Mouse (Mus musculus) MEL (cell line): Measurements from ENCODE around the gene Mpp5. TPM values are rescaled to one million over a fixed set of nuclear protein-coding genes. Genes with fewer than 3 reads are reported as not detected.

Experiments
- DNase-seq: peaks from one replicate; pipeline ENCODE4 v3.0.0; 2011; ENCODE audit warnings: low read depth, low spot score
- H3K27ac ChIP-seq: 2 replicates; pipeline ENCODE4 v1.5.1; 2012; ENCODE audit warnings: low read depth, mild to moderate bottlenecking, control low read depth, low read length, moderate library complexity; ENCODE audit not compliant: control insufficient read depth
- H3K27me3 ChIP-seq, 2 experiments: fragments of 150-350 bp in 1 of 2; sonication (generic) in 1 of 2; 2 replicates each; pipeline ENCODE4 v1.6.1; 2012; ENCODE audit warnings: low read length in 2 of 2, mild to moderate bottlenecking in 2 of 2, improper control_type of control experiment in 1 of 2, moderate library complexity in 1 of 2; ENCODE audit not compliant: insufficient read depth in 2 of 2, control insufficient read depth in 1 of 2
- H3K36me3 ChIP-seq, 2 experiments: 2 replicates each; pipeline ENCODE4 v1.6.1; 2012 to 2014; ENCODE audit warnings: low read length in 2 of 2, improper control_type of control experiment in 1 of 2, inconsistent platforms in 1 of 2, mild to moderate bottlenecking in 1 of 2; ENCODE audit not compliant: insufficient read depth in 2 of 2, control insufficient read depth in 1 of 2
- H3K4me1 ChIP-seq, 2 experiments: fragments of 150-350 bp in 1 of 2; sonication (generic) in 1 of 2; 2 replicates each; pipeline ENCODE4 v1.6.1; 2012; ENCODE audit warnings: low read length in 2 of 2, improper control_type of control experiment in 1 of 2, mild to moderate bottlenecking in 1 of 2; ENCODE audit not compliant: insufficient read depth in 2 of 2, control insufficient read depth in 1 of 2
- H3K4me3 ChIP-seq, 2 experiments: fragments of 150-350 bp in 1 of 2; sonication (generic) in 1 of 2; 2 replicates each; pipeline ENCODE4 v1.5.1; 2012; ENCODE audit warnings: low read depth in 2 of 2, low read length in 2 of 2, mild to moderate bottlenecking in 2 of 2, moderate library complexity in 2 of 2, control low read depth in 1 of 2, improper control_type of control experiment in 1 of 2; ENCODE audit not compliant: control insufficient read depth in 1 of 2, insufficient read depth in 1 of 2
- H3K79me2 ChIP-seq: 2 replicates; pipeline ENCODE4 v1.6.1; 2012; ENCODE audit warnings: mild to moderate bottlenecking, low read length, moderate library complexity; ENCODE audit not compliant: control insufficient read depth, poor library complexity, insufficient read depth
- H3K9ac ChIP-seq: 2 replicates; pipeline ENCODE4 v1.6.1; 2012; ENCODE audit warnings: low read depth, mild to moderate bottlenecking, control low read depth, low read length, moderate library complexity; ENCODE audit not compliant: control insufficient read depth, poor library complexity, severe bottlenecking
- H3K9me3 ChIP-seq: fragments of 150-350 bp; sonication (generic); replicated peaks from 2 replicates; pipeline ENCODE4 v1.6.1; 2012; ENCODE audit warnings: mild to moderate bottlenecking, low read length, improper control_type of control experiment, moderate library complexity; ENCODE audit not compliant: insufficient read depth
- CHD2 ChIP-seq: IDR thresholded peaks from 2 replicates; pipeline ENCODE4 v1.6.1; 2011; ENCODE audit warnings: low read length, improper control_type of control experiment
- CTCF ChIP-seq, 3 experiments: IDR thresholded peaks in 2 of 3; conservative IDR thresholded peaks in 1 of 3; 2 replicates each; pipeline ENCODE4 v1.5.1; 2011 to 2012; ENCODE audit warnings: low read length in 3 of 3, low read depth in 2 of 3, mild to moderate bottlenecking in 2 of 3, improper control_type of control experiment in 1 of 3, inconsistent platforms in 1 of 3, mixed read lengths in 1 of 3, moderate library complexity in 1 of 3; ENCODE audit not compliant: control insufficient read depth in 1 of 3, insufficient read depth in 1 of 3, poor library complexity in 1 of 3, severe bottlenecking in 1 of 3
- ELF1 ChIP-seq: IDR thresholded peaks from 2 replicates; pipeline ENCODE4 v1.6.1; 2014; ENCODE audit warnings: low read depth, mild to moderate bottlenecking, inconsistent platforms, low read length, improper control_type of control experiment, moderate library complexity
- GABPA ChIP-seq: IDR thresholded peaks from 2 replicates; pipeline ENCODE4 v1.6.1; 2012; ENCODE audit warnings: low read depth, mild to moderate bottlenecking, inconsistent platforms, low read length, improper control_type of control experiment, moderate library complexity
- MAZ ChIP-seq: IDR thresholded peaks from 2 replicates; pipeline ENCODE4 v1.6.1; 2012; ENCODE audit warnings: low read depth, mild to moderate bottlenecking, inconsistent platforms, low read length, improper control_type of control experiment
- MYC ChIP-seq: IDR thresholded peaks from 2 replicates; pipeline ENCODE4 v1.6.1; 2011; ENCODE audit warnings: low read depth, mild to moderate bottlenecking, low read length, improper control_type of control experiment, moderate library complexity
- NELFE ChIP-seq: IDR thresholded peaks from 2 replicates; pipeline ENCODE4 v1.6.1; 2011; ENCODE audit warnings: low read depth, low read length, improper control_type of control experiment
- NRF1 ChIP-seq: IDR thresholded peaks from 2 replicates; pipeline ENCODE4 v1.6.1; 2014; ENCODE audit warnings: low read depth, mild to moderate bottlenecking, inconsistent platforms, low read length, improper control_type of control experiment, moderate library complexity; ENCODE audit not compliant: poor library complexity, insufficient read depth, severe bottlenecking
- POLR2AphosphoS2 ChIP-seq: IDR thresholded peaks from 2 replicates; pipeline ENCODE4 v1.6.1; 2011; ENCODE audit warnings: low read length, improper control_type of control experiment
- POLR2AphosphoS5 ChIP-seq: IDR thresholded peaks from 2 replicates; pipeline ENCODE4 v1.6.1; 2012; ENCODE audit warnings: low read depth, borderline replicate concordance, mild to moderate bottlenecking, inconsistent platforms, low read length, moderate library complexity, mixed read lengths
- RAD21 ChIP-seq: IDR thresholded peaks from 2 replicates; pipeline ENCODE4 v1.6.1; 2011; ENCODE audit warnings: mild to moderate bottlenecking, low read depth, low read length, improper control_type of control experiment
- RCOR1 ChIP-seq: IDR thresholded peaks from 2 replicates; pipeline ENCODE4 v1.6.1; 2012; ENCODE audit warnings: low read depth, mild to moderate bottlenecking, inconsistent platforms, low read length, improper control_type of control experiment
- SIN3A ChIP-seq: IDR thresholded peaks from 2 replicates; pipeline ENCODE4 v1.6.1; 2012; ENCODE audit warnings: low read length, improper control_type of control experiment, inconsistent platforms
- SMC3 ChIP-seq: IDR thresholded peaks from 2 replicates; pipeline ENCODE4 v1.6.1; 2011; ENCODE audit warnings: low read depth, low read length, improper control_type of control experiment
- TAL1 ChIP-seq: IDR thresholded peaks from 2 replicates; pipeline ENCODE4 v1.6.1; 2012; ENCODE audit warnings: mild to moderate bottlenecking, inconsistent platforms, low read length, moderate library complexity, mixed read lengths
- TBP ChIP-seq: IDR thresholded peaks from 2 replicates; pipeline ENCODE4 v1.8.0; 2011; ENCODE audit warnings: low read depth, low read length, improper control_type of control experiment
- USF2 ChIP-seq, 2 experiments: IDR thresholded peaks; 2 replicates each; pipeline ENCODE4 v1.6.1; 2011 to 2012; ENCODE audit warnings: improper control_type of control experiment in 2 of 2, low read length in 2 of 2, borderline replicate concordance in 1 of 2, inconsistent platforms in 1 of 2, low read depth in 1 of 2, mild to moderate bottlenecking in 1 of 2; ENCODE audit not compliant: insufficient read depth in 1 of 2
- ZC3H11A ChIP-seq: IDR thresholded peaks from 2 replicates; pipeline ENCODE4 v1.6.1; 2012; ENCODE audit warnings: low read depth, mild to moderate bottlenecking, inconsistent platforms, low read length, improper control_type of control experiment
- ZMIZ1 ChIP-seq: IDR thresholded peaks from 2 replicates; pipeline ENCODE4 v1.6.1; 2012; ENCODE audit warnings: low read depth, mild to moderate bottlenecking, inconsistent platforms, low read length, improper control_type of control experiment, moderate library complexity
- polyA plus RNA-seq, 2 experiments: library from polyadenylated mRNA; stranded (reverse) in 1 of 2; unstranded in 1 of 2; fragments of >175 nt in 1 of 2; fragments of >200 nt in 1 of 2; gene quantifications; 2 replicates each; pipeline versions ENCODE4 v1.2.1 to v1.2.4; 2012; ENCODE audit warnings: low replicate concordance in 2 of 2, low read depth in 1 of 2; ENCODE audit not compliant: insufficient read length in 2 of 2, insufficient read depth in 1 of 2, missing spikeins in 1 of 2
- total RNA-seq: library from RNA; depleted of rRNA; stranded (reverse); fragments of 300-350 nt; gene quantifications from 2 replicates; pipeline ENCODE4 v1.2.3, GENCODE M21; 2012

The Mpp5 gene
- total and polyA plus RNA-seq, 3 experiments, result 15.1 to 143 (median 15.2) TPM

DNA sequence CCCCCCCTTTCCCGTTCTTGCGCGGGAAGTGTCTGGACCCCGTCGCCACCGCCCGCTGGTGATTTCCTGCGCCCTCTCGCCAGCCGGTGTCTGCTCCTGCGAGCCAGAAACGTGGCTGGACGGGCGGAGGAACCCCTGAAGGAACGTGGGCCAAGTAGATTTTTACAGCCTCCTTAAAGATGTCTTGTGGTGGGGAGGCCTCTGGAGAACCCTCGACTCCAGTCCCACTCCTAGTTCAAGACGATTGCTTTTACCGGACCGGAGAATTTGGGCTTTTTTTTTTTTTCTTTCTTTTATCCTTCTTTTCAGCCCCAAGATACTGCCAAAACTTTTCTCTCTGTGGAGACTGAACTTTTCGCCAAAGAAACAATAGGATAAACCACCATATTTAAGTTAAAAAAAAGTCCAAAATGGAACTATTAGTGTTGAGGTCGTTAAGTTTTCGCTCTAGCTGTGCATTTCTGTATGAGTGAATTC lies 113.6 kb downstream of the Mpp5 start (continued):
- TF ChIP-seq CHD2 (no peak), RAD21 (no peak), USF2 (IDR thresholded peaks at IDR 0.05; ENCODE audit: borderline replicate concordance in 1 of 2, insufficient read depth in 1 of 2, low read depth in 1 of 2, low read length in 2 of 2) (no peak), MAZ (no peak), NRF1 (no peak), NELFE (peak; percentile 3; the same call in 1 of the 2 replicates), TAL1 (no peak), POLR2AphosphoS2 (no peak), SIN3A (peak; percentile 35; the same call in 1 of the 2 replicates), ELF1 (no peak), RCOR1 (no peak), TBP (no peak), ZC3H11A (no peak)

DNA sequence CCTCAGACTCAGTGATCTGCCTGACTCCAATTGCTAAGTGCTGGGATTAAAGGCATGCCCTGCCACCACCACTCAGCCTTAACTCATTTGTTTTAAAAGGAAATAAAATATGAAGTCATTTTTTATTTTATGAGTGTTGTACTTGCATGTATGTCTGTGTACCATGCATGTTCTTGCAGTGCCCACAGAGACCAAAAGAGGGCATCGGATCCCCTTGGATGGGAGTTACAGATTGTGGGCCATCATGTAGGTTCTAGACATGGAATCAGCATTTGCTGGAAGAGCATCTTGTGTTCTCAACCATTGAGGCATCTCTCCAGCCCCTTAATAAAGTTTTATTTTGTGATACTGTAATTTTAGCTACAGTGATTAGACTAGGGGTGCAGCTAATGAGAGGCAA lies 116.7 kb downstream of the Mpp5 start:
- Histone ChIP-seq H3K9ac (no peak overlapping the region), H3K79me2 (peaks cover 59% of the 10 kb centered on the region), H3K9me3 (no peaks in the 10 kb centered on the region), H3K4me1 (peaks cover 12 to 13% of the 10 kb centered on the region in 2 experiments), H3K27me3 (no peaks in the 10 kb centered on the region), H3K36me3 (peaks cover 34 to 48% of the 10 kb centered on the region in 2 experiments), H3K4me3 (no peak overlapping the region), H3K27ac (no peak overlapping the region)
- TF ChIP-seq CTCF (IDR thresholded peaks at IDR 0.05 in 2 of 3, conservative IDR thresholded peaks at IDR 0.05 in 1 of 3; ENCODE audit: control insufficient read depth in 1 of 3, insufficient read depth in 1 of 3, low read depth in 2 of 3, low read length in 3 of 3, poor library complexity in 1 of 3, severe bottlenecking in 1 of 3) (peak; percentile 48 to 56 (median 53)), ZMIZ1 (no peak), POLR2AphosphoS5 (no peak), SMC3 (peak; percentile 17; the same call in 1 of the 2 replicates), RAD21 (peak; percentile 20), MYC (0 out of 2 replicates have a peak, but pooled peaks have one; percentile 41), GABPA (no peak), ZC3H11A (no peak), CHD2 (no peak)
- DNase-seq, result peak; percentile 69
